Mouse (Mus musculus): ENCODE results near the gene Zfp874b. TPM values are rescaled to one million over a fixed set of nuclear protein-coding genes. Genes with fewer than 3 reads are reported as not detected.
"Not testable (repeated sequence)": the region's sequence is repeated elsewhere in the genome, so short reads cannot be mapped to it uniquely, and the experiment has no call there.

Gene Zfp874b
- polyA plus RNA-seq, 1 experiment from 2014 or later, result 2.8 TPM

DNA sequence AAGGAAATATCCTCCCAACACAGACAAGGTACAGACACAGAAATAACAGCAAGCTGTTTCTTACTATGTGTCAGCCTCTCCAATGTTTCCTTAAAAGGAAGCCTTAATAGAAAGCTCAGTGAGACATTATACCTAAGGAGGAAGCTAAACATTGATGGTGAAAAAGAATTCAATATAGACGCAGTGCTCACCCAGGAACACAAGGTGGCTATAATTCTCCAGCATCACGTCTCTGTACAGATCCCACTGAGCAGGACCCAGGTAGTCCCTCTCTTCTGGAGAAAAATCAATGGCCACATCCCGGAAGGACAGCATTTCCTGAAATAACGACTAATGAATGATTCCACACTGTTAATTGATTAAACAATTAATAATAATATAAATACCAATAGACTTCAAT is 2.5 kb downstream of the Zfp874b start:
- Histone ChIP-seq H3K27me3 (replicated peaks; ENCODE audit: control insufficient read depth, insufficient read depth, low read length) (no peaks in the 10 kb centered on the region), H3K27ac (ENCODE audit: low read depth, low read length) (no peak overlapping the region), H3K36me3 (ENCODE audit: control insufficient read depth, insufficient read depth, low read length) (no peaks in the 10 kb centered on the region), H3K9ac (ENCODE audit: low read depth, low read length) (no peak overlapping the region), H3K9me3 (ENCODE audit: control insufficient read depth, low read length) (no peaks in the 10 kb centered on the region), H3K4me1 (replicated peaks; ENCODE audit: control insufficient read depth, insufficient read depth, low read length) (0 out of 2 replicates have a peak, but pooled peaks cover 3% of the 10 kb centered on the region), H3K4me3 (ENCODE audit: low read depth, low read length) (no peak overlapping the region), H3K4me2 (no peak overlapping the region)
- ATAC-seq (replicated peaks; ENCODE audit: low FRiP score) (no peak), DNase-seq (ENCODE audit: low spot score) (no peak)
- WGBS, result 68% methylated on average over 4 of the region's 4 CpGs

DNA sequence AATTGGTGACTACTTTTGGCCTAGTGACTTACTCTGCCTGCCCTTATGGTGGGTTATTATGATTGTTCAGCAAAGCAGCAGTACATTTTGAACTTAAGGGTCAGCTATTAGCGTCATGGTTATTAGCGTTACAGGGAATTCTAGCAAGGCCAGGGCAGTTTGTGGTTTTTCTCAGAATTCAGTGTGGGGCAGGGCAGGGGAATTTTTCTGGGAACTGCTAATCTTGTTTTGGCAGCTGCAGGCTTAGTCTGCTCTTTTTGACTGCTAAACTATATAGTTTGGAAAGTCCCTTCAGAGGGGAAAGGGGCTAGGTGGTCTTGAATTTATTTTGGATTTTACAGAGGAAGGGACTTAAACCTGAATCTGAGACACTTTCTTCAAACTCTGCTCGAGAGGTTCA is 14.8 kb downstream of the Zfp874b start:
- no peak for DNase-seq (ENCODE audit: low spot score)
- no peaks in the 10 kb centered on the region for H3K9me3 ChIP-seq (ENCODE audit: control insufficient read depth, low read length)
- no peaks in the 10 kb centered on the region for H3K27me3 ChIP-seq (replicated peaks; ENCODE audit: control insufficient read depth, insufficient read depth, low read length)
- H3K4me3 ChIP-seq (ENCODE audit: low read depth, low read length), result no peak overlapping the region
- 71% methylated on average over 3 of the region's 3 CpGs for WGBS
- H3K4me2 ChIP-seq, result no peak overlapping the region
- H3K4me1 ChIP-seq (replicated peaks; ENCODE audit: control insufficient read depth, insufficient read depth, low read length), result no peaks in the 10 kb centered on the region
- no peak overlapping the region for H3K9ac ChIP-seq (ENCODE audit: low read depth, low read length)
- peaks cover 6% of the 10 kb centered on the region; the same call in 1 of the 2 replicates for H3K36me3 ChIP-seq (ENCODE audit: control insufficient read depth, insufficient read depth, low read length)
- no peak overlapping the region for H3K27ac ChIP-seq (ENCODE audit: low read depth, low read length)
- ATAC-seq (replicated peaks; ENCODE audit: low FRiP score), result no peak

DNA sequence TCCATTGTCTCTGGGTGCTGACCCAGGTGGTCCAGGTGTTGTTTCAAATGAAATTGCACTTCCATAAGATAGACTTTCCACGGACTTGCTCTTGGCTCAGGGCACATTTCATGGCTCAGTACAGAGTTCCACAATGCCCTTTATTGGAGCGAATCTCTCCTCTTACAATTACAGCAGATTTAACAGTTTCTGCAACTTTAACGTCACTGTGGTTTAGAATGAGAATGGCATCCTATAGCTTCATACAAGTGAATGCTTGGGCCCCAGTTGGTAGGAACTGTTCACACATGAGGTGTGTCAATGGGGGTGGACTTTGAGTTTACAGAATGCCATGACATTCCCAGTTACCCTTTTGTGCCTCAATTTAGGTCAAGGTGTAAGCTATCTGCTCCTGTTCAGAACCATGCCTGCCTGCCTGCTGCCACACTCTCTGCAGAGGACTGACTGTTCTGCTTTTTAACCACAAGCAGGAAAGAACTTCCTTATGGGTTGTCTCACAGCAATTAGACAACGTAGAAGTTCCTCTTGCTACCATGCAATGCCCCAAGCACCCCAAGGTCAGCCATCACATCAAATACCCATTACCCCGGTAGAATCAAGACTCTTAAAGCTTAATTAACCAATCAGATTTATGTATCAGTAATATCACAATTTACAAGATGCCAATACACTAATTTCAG is 20.4 kb downstream of the Zfp874b start:
- not testable (repeated sequence) for H3K27me3 ChIP-seq (replicated peaks; ENCODE audit: control insufficient read depth, insufficient read depth, low read length); H3K27ac ChIP-seq (ENCODE audit: low read depth, low read length); H3K9ac ChIP-seq (ENCODE audit: low read depth, low read length); H3K9me3 ChIP-seq (ENCODE audit: control insufficient read depth, low read length); H3K36me3 ChIP-seq (ENCODE audit: control insufficient read depth, insufficient read depth, low read length); H3K4me1 ChIP-seq (replicated peaks; ENCODE audit: control insufficient read depth, insufficient read depth, low read length); ATAC-seq (replicated peaks; ENCODE audit: low FRiP score); H3K4me2 ChIP-seq; DNase-seq (ENCODE audit: low spot score); H3K4me3 ChIP-seq (ENCODE audit: low read depth, low read length)
- WGBS, result 48% methylated on average over 2 of the region's 5 CpGs

DNA sequence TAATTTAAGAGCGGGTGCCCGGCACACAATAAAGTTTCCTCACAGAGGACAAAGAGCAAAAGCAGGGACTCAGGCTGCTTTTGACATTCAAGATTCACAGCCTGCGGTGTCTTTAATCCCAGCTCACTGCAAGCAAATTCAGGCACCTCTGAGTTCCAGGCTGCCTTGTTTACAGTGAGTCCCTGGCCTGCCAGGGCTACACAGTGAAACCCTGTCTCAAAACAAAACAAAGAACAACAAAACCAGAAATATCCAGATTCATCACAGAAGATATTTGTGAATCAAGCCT is 32.1 kb downstream of the Zfp874b start:
- peak overlapping the region; percentile 72 for H3K9ac ChIP-seq (ENCODE audit: low read depth, low read length)
- H3K4me1 ChIP-seq (replicated peaks; ENCODE audit: control insufficient read depth, insufficient read depth, low read length), result no peaks in the 10 kb centered on the region
- WGBS, result 19% methylated on average over 3 of the region's 3 CpGs
- H3K4me3 ChIP-seq (ENCODE audit: low read depth, low read length), result peak overlapping the region; percentile 72
- peak overlapping the region; percentile 77 for H3K4me2 ChIP-seq
- no peak overlapping the region for H3K27ac ChIP-seq (ENCODE audit: low read depth, low read length)
- no peaks in the 10 kb centered on the region for H3K27me3 ChIP-seq (replicated peaks; ENCODE audit: control insufficient read depth, insufficient read depth, low read length)
- no peak for DNase-seq (ENCODE audit: low spot score)
- ATAC-seq (replicated peaks; ENCODE audit: low FRiP score), result peak; percentile 10; the same call in 1 of the 2 replicates
- H3K9me3 ChIP-seq (ENCODE audit: control insufficient read depth, low read length), result no peaks in the 10 kb centered on the region
- H3K36me3 ChIP-seq (ENCODE audit: control insufficient read depth, insufficient read depth, low read length), result peaks cover 2% of the 10 kb centered on the region; the same call in 1 of the 2 replicates

DNA sequence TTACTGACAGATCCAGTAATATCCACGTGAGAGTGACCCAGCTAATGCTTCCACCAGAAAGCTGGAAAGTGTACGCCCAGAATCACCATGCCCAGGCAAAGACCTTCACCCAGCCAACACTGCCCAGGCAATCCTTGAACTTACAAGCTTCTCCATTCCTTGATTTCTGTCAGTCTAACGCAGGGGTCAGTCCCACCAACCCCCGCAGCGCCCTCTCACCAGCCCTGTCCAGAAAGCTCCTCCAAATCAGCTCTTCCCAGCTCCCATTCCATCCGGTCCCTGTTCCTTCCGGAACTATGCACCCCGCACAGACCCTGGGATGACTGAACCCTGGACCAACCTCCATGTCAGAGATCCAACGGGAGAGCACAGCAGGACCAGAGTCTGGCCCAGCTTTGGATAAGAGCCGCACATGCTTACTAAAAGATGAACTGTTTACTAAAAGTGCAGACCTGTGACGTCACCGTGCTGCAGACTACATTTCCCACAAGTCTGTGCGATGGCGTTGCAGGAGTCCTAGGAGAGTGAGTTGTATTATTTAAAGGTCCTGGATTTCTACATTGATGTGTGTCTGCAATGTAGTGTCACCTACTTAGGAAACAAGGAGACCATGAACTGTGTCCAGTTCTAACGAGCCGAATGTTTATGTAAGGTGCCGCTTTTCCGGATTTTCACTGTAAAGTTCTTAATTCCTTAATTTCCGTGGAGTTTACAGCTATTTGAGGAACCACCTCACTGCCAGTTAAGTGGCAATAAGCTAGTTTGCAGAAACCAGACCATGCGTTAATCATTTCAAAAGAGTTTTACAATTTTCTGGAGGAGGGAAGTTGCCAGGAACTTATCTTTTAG is 32.7 kb downstream of the Zfp874b start, which contains the start of gene Zfp874a:
TSS of gene Zfp874a (minus strand) at position 453 of the 849 bp plus-strand sequence.
- Histone ChIP-seq H3K27me3 (replicated peaks; ENCODE audit: control insufficient read depth, insufficient read depth, low read length) (no peaks in the 10 kb centered on the region), H3K4me2 (peak within 1 kb of the TSS; percentile 77), H3K36me3 (ENCODE audit: control insufficient read depth, insufficient read depth, low read length) (peaks cover 6% of the 10 kb centered on the region; the same call in 1 of the 2 replicates), H3K9ac (ENCODE audit: low read depth, low read length) (peak within 1 kb of the TSS; percentile 72), H3K4me1 (replicated peaks; ENCODE audit: control insufficient read depth, insufficient read depth, low read length) (no peaks in the 10 kb centered on the region), H3K27ac (ENCODE audit: low read depth, low read length) (no peak within 1 kb of the TSS), H3K9me3 (ENCODE audit: control insufficient read depth, low read length) (no peaks in the 10 kb centered on the region), H3K4me3 (ENCODE audit: low read depth, low read length) (peak within 1 kb of the TSS; percentile 72)
- peak; percentile 75 for DNase-seq (ENCODE audit: low spot score)
- 2% methylated on average over 20 of the region's 20 CpGs for WGBS
- ATAC-seq (replicated peaks; ENCODE audit: low FRiP score), result peak; percentile 96

DNA sequence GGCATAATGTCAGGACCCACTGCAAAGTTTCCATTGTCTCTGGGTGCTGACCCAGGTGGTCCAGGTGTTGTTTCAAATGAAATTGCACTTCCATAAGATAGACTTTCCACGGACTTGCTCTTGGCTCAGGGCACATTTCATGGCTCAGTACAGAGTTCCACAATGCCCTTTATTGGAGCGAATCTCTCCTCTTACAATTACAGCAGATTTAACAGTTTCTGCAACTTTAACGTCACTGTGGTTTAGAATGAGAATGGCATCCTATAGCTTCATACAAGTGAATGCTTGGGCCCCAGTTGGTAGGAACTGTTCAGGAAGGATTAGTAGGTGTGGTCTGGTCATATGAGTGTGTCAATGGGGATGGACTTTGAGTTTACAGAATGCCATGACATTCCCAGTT is 47.0 kb downstream of the Zfp874b start:
- not testable (repeated sequence) for DNase-seq (ENCODE audit: low spot score); H3K4me1 ChIP-seq (replicated peaks; ENCODE audit: control insufficient read depth, insufficient read depth, low read length); ATAC-seq (replicated peaks; ENCODE audit: low FRiP score); H3K36me3 ChIP-seq (ENCODE audit: control insufficient read depth, insufficient read depth, low read length); H3K27me3 ChIP-seq (replicated peaks; ENCODE audit: control insufficient read depth, insufficient read depth, low read length); H3K27ac ChIP-seq (ENCODE audit: low read depth, low read length); H3K4me3 ChIP-seq (ENCODE audit: low read depth, low read length); H3K9me3 ChIP-seq (ENCODE audit: control insufficient read depth, low read length); H3K4me2 ChIP-seq; H3K9ac ChIP-seq (ENCODE audit: low read depth, low read length)
- 100% methylated on average over 1 of the region's 3 CpGs for WGBS

DNA sequence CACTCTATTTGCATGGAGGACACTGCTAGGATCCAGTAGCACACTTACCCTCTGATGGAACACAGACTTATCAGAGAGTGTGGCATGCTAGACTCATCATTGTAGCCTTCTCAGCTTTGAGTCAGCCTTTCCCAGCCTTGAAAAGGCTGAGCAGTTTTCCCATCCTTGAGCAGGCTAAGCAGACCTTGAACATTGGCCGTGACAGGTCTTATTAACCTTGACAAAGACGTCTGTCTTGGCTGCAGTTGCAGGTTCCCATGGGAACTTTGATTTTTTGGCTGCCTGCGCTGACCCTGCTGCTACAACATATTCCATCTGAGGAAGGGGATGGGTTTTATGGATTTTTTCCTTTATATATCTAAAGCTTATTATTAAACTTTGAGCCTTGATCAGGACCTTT is 55.9 kb downstream of the Zfp874b start:
- H3K4me1 ChIP-seq (replicated peaks; ENCODE audit: control insufficient read depth, insufficient read depth, low read length), result no peaks in the 10 kb centered on the region
- H3K27ac ChIP-seq (ENCODE audit: low read depth, low read length), result no peak overlapping the region
- no peak overlapping the region for H3K4me2 ChIP-seq
- 70% methylated on average over 3 of the region's 3 CpGs for WGBS
- H3K4me3 ChIP-seq (ENCODE audit: low read depth, low read length), result no peak overlapping the region
- H3K36me3 ChIP-seq (ENCODE audit: control insufficient read depth, insufficient read depth, low read length), result no peaks in the 10 kb centered on the region
- H3K9ac ChIP-seq (ENCODE audit: low read depth, low read length), result no peak overlapping the region
- no peaks in the 10 kb centered on the region for H3K27me3 ChIP-seq (replicated peaks; ENCODE audit: control insufficient read depth, insufficient read depth, low read length)
- H3K9me3 ChIP-seq (ENCODE audit: control insufficient read depth, low read length), result no peaks in the 10 kb centered on the region
- DNase-seq (ENCODE audit: low spot score) (no peak), ATAC-seq (replicated peaks; ENCODE audit: low FRiP score) (no peak)

DNA sequence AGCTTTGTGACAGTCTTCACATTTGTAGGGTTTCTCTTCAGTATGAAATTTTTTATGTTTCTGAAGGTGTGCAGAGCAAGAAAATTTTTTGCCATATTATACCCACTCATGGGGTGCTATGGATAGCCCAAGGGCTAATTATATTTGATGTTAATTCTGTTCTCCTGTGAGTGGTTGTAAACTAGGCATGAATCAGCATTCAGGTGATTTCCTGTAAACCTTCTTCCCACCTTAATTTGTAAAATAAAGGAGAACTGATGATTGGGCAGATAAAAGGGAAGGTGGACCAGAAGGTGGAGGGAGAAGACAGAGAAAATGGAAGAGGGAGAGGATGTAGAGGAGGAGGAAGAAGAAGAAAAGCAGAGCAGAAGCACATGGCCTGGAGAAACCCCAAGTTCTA is 58.4 kb downstream of the Zfp874b start:
- not testable (repeated sequence) for ATAC-seq (replicated peaks; ENCODE audit: low FRiP score); DNase-seq (ENCODE audit: low spot score); H3K36me3 ChIP-seq (ENCODE audit: control insufficient read depth, insufficient read depth, low read length); H3K27ac ChIP-seq (ENCODE audit: low read depth, low read length); H3K4me1 ChIP-seq (replicated peaks; ENCODE audit: control insufficient read depth, insufficient read depth, low read length); H3K9ac ChIP-seq (ENCODE audit: low read depth, low read length); H3K4me2 ChIP-seq; H3K27me3 ChIP-seq (replicated peaks; ENCODE audit: control insufficient read depth, insufficient read depth, low read length); H3K4me3 ChIP-seq (ENCODE audit: low read depth, low read length); H3K9me3 ChIP-seq (ENCODE audit: control insufficient read depth, low read length)

DNA sequence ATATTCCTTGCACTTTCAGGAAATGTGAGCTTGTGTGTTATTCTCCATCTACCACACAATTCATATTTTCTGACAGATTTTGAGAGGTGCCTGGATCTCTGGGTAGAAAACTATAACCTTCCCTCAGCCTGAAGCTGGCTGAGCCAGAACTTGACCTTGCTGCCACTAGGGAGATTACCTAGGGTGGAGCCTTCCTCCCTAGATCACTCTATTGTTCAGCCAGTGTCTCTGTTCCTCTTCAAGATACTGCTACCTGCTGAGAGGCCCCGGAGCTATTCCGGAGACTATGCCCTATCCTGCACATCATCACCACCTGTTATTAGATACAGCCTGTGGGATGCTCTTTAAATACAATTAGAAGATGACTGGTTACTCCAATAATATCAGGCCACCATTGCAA is 61.5 kb downstream of the Zfp874b start:
- not testable (repeated sequence) for H3K4me2 ChIP-seq; H3K4me1 ChIP-seq (replicated peaks; ENCODE audit: control insufficient read depth, insufficient read depth, low read length); ATAC-seq (replicated peaks; ENCODE audit: low FRiP score); H3K9me3 ChIP-seq (ENCODE audit: control insufficient read depth, low read length); H3K4me3 ChIP-seq (ENCODE audit: low read depth, low read length); H3K27ac ChIP-seq (ENCODE audit: low read depth, low read length); H3K27me3 ChIP-seq (replicated peaks; ENCODE audit: control insufficient read depth, insufficient read depth, low read length); DNase-seq (ENCODE audit: low spot score); H3K9ac ChIP-seq (ENCODE audit: low read depth, low read length); H3K36me3 ChIP-seq (ENCODE audit: control insufficient read depth, insufficient read depth, low read length)
- 82% methylated on average over 2 of the region's 2 CpGs for WGBS
